Mouse (Mus musculus): ENCODE measurements around the gene Rac2. TPM values are rescaled to one million over a fixed set of nuclear protein-coding genes. Genes with fewer than 3 reads are reported as not detected.

Rac2 gene
- 1 to 10 TPM; 1.9 to 2.9 TPM for total RNA-seq (2021)

DNA sequence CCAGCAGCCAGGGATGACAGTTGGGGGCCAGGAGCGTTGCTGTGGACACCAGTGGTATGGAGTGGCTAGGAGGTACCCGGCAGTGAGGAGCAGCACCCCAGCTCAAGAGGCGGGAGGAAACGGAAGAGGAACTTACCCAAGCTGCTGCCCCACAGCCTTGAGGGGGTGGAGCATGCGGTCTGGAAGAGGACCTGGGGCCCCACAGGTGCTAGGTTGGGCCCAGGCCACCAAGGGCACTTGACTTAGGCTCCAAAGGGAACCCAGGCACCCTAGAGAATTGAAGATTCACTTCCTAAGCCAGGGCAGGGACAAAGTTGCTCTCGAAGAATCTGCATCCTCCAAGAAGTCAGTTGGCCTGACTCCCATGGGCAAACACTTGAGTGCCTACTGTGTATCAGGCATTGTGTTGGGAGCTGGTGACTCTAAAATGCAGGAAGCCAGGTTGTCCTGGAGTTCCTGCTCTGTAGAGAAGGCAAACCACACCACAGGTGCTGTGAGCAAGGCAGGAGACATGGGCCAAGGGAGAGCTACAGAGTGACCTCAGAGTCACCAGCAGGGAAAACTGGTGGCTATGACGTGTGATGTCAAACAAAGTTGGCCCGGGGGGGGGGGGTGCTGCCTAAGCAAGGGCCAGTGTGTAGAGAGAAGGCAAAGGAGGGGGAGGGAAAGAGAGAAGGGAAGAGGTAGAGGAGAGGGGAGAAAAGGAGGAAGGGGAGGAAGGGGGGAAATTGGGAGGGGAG lies at the start of gene Rac2:
Rac2 (minus strand) TSS at position 126 of the 740 bp plus-strand sequence.
- intact Hi-C loops (cut with DNase I) = no loop called here
- no peak for DNase-seq (ENCODE audit: low spot score in 2 of 2)

DNA sequence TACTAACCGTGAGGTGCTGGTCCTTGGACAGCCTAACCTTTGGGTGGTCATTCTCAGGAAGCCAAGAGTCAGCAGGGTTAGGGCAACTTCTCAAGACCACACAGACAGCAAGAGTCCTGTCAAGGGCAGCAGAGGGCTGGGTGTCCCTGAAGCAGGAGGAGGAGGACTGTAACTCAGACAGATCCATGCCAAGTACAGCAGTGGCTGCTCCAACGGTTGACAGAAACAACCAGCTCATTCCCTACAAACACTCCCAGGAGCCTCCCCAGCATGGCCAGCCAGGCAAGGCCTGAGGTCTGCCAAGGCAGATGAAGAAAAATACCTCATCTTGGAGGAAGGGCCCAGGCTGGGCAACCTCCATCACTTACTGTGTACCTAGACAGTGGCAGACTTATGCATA lies 44.4 kb upstream of the Rac2 start:
- DNase-seq (ENCODE audit: low spot score in 2 of 2) = no peak
- intact Hi-C loops (cut with DNase I) = no loop called here

- DNase-seq (ENCODE audit: low spot score in 2 of 2) = no peak
- intact Hi-C loops (cut with DNase I) = no loop called here
Observed at GRCm38 (mm10) chr15:78614536-78614935, 42.0 kb upstream of the Rac2 start.

- intact Hi-C loops (cut with DNase I) = no loop called here
- peak in 1 of 2 experiments; percentile 78 for DNase-seq (ENCODE audit: low spot score in 2 of 2)
Observed at GRCm38 (mm10) chr15:78610705-78611462, 38.3 kb upstream of the Rac2 start.

DNA sequence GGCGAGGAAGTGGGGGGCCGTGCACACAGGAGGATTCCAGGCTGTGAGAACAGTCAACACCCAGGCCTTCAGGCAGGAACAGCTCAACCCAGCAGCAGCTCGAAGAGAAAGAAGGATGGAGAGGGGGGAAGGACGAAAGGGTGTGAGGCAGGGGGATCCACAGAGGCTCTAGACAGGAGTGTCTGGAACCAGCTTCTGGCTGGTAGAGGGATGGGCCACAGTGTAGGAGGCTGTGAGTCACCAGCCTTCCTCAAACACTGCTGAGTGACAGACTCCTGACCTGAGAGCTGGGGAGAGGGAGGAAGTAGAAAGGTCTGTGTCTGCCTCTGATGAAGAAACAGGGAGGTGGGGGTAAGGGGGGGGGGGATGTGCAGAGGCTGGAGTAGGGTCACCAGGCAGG lies 34.9 kb upstream of the Rac2 start:
- intact Hi-C loops (cut with DNase I) = no loop called here
- peak; percentile 51 to 66 for DNase-seq (ENCODE audit: low spot score in 2 of 2)

DNA sequence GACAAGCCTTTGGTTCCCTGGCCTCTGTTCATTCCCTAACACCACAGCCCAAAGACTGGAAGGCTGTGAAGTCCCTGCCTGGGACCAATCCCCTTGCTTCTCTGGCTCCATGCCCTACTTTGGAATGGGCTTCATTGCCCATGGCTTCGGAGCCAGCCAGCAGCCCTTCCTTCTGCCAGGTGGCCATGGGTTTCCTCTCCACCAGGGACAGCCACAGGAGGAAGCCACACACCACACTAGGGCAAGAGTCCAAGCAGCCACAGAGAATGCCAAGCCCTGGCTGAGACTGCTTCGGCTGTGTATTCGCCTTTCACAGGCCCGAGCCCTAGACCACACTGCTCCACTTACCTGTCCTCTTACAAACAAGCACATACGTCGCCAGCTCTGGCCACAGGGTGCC lies 33.5 kb upstream of the Rac2 start:
- no peak for DNase-seq (ENCODE audit: low spot score in 2 of 2)
- intact Hi-C loops (cut with DNase I) = no loop called here

- no peak for DNase-seq (ENCODE audit: low spot score in 2 of 2)
- intact Hi-C loops (cut with DNase I) = no loop called here
Observed at GRCm38 (mm10) chr15:78605371-78605791, 32.8 kb upstream of the Rac2 start.

GRCm38 (mm10) chr15:78604255-78604654 lies 31.7 kb upstream of the Rac2 start:
- DNase-seq (ENCODE audit: low spot score in 2 of 2) = no peak
- intact Hi-C loops (cut with DNase I) = no loop called here

GRCm38 (mm10) chr15:78601180-78601579 lies 28.6 kb upstream of the Rac2 start:
- intact Hi-C loops (cut with DNase I) = no loop called here
- DNase-seq (ENCODE audit: low spot score in 2 of 2) = no peak

DNA sequence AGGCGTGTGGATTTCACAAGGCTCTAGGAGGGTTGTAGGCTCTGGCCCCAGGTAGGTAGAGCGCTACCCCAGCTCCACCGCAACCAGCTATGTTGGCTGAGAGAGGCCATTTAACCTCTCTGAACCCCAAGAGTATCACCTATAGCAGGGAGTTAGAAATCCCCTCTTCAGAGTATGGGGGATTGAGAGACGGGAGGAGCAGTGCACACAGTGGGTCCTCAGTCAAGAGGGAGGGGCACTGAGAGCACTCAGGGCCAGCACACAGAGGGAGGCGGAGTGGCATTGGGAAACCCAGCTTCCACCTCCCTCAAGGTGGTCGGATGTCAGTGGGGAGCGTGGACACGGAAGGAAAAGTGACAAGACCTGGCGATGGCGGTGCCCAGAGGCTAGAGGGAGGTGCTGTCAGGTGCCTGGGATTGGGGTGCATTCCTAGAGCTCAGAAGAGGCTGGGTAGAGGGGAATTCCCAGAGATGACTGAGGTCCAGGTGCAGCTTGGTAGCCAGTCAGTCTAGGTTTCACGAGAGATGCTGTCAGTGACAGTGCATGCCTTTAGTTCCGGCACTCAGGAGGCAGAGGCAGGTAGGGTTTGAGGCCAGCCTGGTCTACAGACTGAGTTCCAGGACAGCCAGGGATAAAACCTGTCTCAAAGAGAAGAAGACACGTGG lies 27.1 kb upstream of the Rac2 start:
- intact Hi-C loops (cut with DNase I) = no loop called here
- DNase-seq (ENCODE audit: low spot score in 2 of 2) = no peak

- DNase-seq (ENCODE audit: low spot score in 2 of 2) = peak in 1 of 2 experiments; percentile 37
- intact Hi-C loops (cut with DNase I) = no loop called here
Observed at GRCm38 (mm10) chr15:78599124-78599523, 26.5 kb upstream of the Rac2 start.

DNA sequence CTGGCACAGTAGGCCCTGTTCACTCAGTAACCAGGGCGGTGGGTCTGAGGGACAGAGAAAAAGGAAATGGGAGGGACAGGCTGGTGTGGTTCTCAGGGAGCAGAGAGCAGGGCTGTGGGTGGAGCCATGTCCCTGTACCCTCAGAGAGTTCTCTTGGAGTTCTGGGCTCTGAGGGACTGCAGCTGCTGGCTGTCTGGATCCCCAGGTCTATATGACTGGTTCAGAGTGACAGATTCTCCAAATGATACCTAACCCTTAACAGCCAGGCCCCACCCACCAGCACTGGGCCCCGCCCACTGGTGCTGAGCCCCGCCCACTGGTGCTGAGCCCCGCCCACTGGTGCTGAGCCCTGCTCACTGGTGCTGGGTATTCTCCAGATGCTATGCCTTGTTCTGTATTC lies 25.1 kb upstream of the Rac2 start:
- DNase-seq (ENCODE audit: low spot score in 2 of 2) = peak in 1 of 2 experiments; percentile 30
- intact Hi-C loops (cut with DNase I) = no loop called here

DNA sequence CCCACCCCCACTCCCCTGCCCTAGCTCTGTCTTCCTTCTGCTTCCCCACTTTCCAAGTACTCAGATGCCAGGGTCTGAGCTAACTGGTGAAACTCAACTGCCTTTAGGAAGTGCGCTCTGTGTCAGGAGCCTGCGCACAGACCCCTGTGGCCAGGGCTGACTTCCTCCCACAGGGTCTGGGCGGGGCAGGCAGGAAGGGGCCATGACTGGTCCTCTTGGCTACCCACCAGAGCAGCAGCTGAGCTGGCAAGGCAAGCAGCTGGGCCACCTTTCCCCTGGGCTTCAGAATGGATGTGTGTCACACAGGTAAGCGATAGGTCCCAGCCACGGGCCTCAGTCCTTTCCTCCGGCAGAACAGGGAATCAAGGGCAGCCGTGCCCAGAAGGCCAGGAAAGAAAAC lies 24.3 kb upstream of the Rac2 start, which contains the start of gene Cyth4:
Cyth4 (plus strand) TSS at position 134 of the 400 bp plus-strand sequence.
- DNase-seq (ENCODE audit: low spot score in 2 of 2) = peak in 1 of 2 experiments; percentile 44
- intact Hi-C loops (cut with DNase I) = no loop called here

- DNase-seq (ENCODE audit: low spot score in 2 of 2) = no peak
- intact Hi-C loops (cut with DNase I) = no loop called here
Observed at GRCm38 (mm10) chr15:78596504-78596903, 23.9 kb upstream of the Rac2 start.

GRCm38 (mm10) chr15:78595468-78595867 lies 22.9 kb upstream of the Rac2 start:
- intact Hi-C loops (cut with DNase I) = no loop called here
- no peak for DNase-seq (ENCODE audit: low spot score in 2 of 2)

DNA sequence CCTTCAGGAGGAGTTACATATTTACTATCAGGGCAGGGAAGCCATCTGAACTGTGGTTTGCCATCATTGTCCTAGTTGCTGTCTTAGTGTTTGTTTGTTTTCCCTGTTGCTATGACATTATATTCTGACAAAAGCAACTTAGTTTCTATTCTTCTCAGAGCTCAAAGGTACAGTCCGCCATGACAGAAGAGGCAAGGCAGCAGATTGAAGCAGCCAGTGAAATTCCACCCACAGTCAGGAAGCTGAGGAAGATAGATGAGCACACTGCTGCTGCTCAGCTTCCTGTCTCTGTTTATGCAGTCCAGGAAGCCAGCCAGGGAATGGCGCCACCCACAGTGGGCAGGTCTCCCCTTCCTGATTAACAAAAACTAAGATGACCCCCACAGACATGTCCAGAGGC lies 22.2 kb upstream of the Rac2 start:
- intact Hi-C loops (cut with DNase I) = no loop called here
- no peak for DNase-seq (ENCODE audit: low spot score in 2 of 2)

DNA sequence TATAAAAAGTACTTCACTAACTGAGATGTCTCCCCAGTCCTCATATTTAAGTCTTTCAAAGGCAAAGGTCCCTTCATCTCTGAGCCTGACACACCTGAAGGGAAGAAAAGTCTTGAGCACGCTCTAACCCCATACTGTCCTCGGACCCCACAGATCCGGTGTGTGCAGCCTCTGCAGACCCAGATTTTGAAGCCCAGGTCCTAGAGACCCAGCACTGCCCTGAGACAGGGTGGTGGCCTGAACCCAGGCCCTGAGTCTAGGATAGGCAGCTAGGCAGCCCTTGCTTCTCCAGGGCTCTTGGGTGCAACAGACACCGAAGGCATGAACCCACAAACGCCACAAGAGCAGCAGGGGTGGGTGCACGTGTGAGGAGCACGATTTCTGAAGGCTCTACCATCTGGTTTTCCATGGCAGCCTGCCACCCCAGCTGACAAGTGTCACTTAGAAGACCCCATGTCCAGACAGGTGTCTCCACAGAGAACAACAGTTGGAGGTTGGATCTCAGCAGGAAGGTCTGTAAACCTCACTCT lies 21.4 kb upstream of the Rac2 start:
- intact Hi-C loops (cut with DNase I) = no loop called here
- no peak for DNase-seq (ENCODE audit: low spot score in 2 of 2)

DNA sequence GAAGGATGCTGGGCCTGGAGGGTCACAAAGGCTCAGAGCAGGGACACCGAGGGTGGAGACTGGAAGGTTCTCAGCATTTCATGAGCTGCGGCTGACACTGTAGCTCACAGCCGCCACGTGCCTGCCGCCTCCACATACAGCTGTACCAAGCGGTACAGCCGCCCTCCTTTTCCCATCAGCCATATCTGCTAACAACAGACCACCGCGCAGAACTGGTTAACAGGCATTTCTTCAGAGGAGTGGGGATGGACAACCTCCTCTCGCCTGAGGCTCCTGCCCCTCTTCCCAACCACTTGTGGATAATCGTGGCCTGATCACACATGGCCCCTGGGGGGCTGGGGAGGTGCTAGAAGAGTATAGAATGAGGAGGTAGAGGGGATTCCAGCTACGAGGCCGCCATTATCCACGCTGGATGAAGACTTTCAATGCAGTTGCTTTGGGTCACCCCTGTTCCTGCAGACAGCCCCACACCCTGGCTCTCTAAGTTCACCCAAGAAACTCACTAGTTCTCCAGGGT lies 19.9 kb upstream of the Rac2 start:
- no peak for DNase-seq (ENCODE audit: low spot score in 2 of 2)
- intact Hi-C loops (cut with DNase I) = no loop called here

- intact Hi-C loops (cut with DNase I) = no loop called here
- DNase-seq (ENCODE audit: low spot score in 2 of 2) = peak in 1 of 2 experiments; percentile 47
Observed at GRCm38 (mm10) chr15:78591680-78592451, 19.3 kb upstream of the Rac2 start.
